Comparison of ENCODE assay signal across 20 mouse cellular contexts in genomic region chr15:5157386-5157785, GRCm38 (mm10).
"Had no signal": no experiment of that assay in that cellular context is flagged by ENCODE, and none has a peak within 500 bp of the region (broad histone marks: within the 10 kb centered on the region; RNA-seq: fewer than 3 reads in every experiment).

No protein-coding gene starts in this region.

- H3K4me2 ChIP-seq: limb, embryonic 13.5 days; liver, embryonic 15.5 days; midbrain, embryonic 15.5 days; neural tube, embryonic 13.5 days; stomach, embryonic 15.5 days had no signal

- H3K27me3 ChIP-seq: limb, embryonic 13.5 days; liver, embryonic 15.5 days; midbrain, embryonic 15.5 days; neural tube, embryonic 13.5 days; stomach, embryonic 15.5 days had no signal

- H3K4me3 ChIP-seq: layer of hippocampus, adult 2 months; limb, embryonic 10.5 days; limb, embryonic 13.5 days; liver, embryonic 15.5 days; midbrain, embryonic 15.5 days; myocyte; neural tube, embryonic 13.5 days; stomach, embryonic 15.5 days had no signal

- DNase-seq: kidney, adult 2 months; kidney, postnatal 25 days; layer of hippocampus, adult 9-11 months; lung, adult 2 months; lung, postnatal 14 days; retina, postnatal 1 day; right cerebral cortex, postnatal 25 days; spleen, adult 18-20 months; thymus, postnatal 25 days had no signal

- H3K9ac ChIP-seq: limb, embryonic 13.5 days; liver, embryonic 15.5 days; midbrain, embryonic 15.5 days; neural tube, embryonic 13.5 days; stomach, embryonic 15.5 days had no signal

- H3K9me3 ChIP-seq: limb, embryonic 10.5 days; limb, embryonic 13.5 days; liver, embryonic 15.5 days; midbrain, embryonic 15.5 days; neural tube, embryonic 13.5 days; stomach, embryonic 15.5 days had no signal

- H3K27ac ChIP-seq: kidney, postnatal 0 days; layer of hippocampus, adult 2 months; limb, embryonic 10.5 days; limb, embryonic 13.5 days; liver, embryonic 15.5 days; macrophage; midbrain, embryonic 15.5 days; neural tube, embryonic 13.5 days; stomach, embryonic 15.5 days had no signal

- ATAC-seq: intestine, postnatal 0 days; midbrain, embryonic 15.5 days had no signal

- H3K36me3 ChIP-seq: midbrain, embryonic 15.5 days; stomach, embryonic 15.5 days had no signal

- H3K4me1 ChIP-seq: limb, embryonic 10.5 days; stomach, embryonic 15.5 days had no signal
